Mouse (Mus musculus) megakaryocyte-erythroid progenitor cell, adult 5-6 weeks (primary cell): ENCODE measurements around the gene Cstf1. TPM values are rescaled to one million over a fixed set of nuclear protein-coding genes. Genes with fewer than 3 reads are reported as not detected.
A peak's percentile ranks its signal among the peaks of the same experiment; 100 is the strongest.

Experiments used
- ATAC-seq: replicated peaks from 2 replicates; pipeline ENCODE4 v1.8.0; 2016; ENCODE audit warnings: mild to moderate bottlenecking, inconsistent platforms; ENCODE audit not compliant: severe bottlenecking, poor library complexity, low FRiP score, low TSS enrichment
- total RNA-seq, 2 experiments: library from RNA; stranded (forward) in 1 of 2; stranded (reverse) in 1 of 2; fragments of 200-1000, 215-1000 nt in 1 of 2; fragments of >200 nt in 1 of 2; fragmentation: Nextera tagmentation in 1 of 2; gene quantifications; 2 replicates each; pipeline ENCODE4 v1.2.3; 2014 to 2017

Cstf1 gene
- total RNA-seq (2014; fragmentation: Nextera tagmentation) (25.8 and 32.3 TPM in 2 replicates), total RNA-seq (2017) (35.5 and 41.8 TPM in 2 replicates)

DNA sequence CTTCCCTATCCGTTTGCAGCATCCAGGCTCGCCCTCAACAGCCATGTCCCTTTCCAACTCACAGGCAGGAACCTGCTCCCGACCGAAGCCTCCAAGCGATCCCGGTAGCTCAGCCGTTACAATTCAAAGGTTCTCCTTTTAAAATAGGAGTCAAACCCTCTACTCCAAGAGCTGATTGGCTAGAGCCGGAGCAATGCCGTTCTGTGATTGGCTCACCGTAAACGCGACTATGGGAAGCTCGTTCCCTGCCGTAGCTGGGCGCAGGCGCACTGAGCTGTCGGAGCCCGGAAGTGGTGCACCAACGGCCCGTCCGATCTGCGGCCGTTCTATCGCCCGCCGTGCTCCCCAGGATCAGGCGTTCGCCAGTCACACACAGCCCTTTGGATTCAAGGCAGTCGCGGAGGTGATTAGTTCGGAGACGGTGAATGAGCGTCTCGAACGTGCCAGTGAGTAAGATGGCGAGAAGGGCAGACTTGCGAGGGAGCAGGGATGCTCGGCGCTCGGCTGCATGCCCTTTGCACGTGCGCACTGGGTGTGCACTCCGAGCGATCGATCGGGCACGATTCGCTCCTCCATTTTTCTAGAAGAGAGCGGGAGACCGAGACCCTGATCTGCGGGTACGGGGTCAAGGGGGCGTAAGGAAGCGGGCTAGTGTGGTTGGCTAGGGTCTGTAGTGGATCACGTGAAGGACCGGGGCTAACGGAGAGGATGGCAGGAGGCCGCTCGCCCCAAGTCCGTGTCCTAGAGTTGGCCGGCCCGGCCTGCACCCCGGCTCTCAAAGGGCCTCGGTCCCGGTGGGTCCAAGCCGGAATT lies at the start of gene Cstf1, which contains the start of gene Aurka:
TSS of gene Cstf1 (plus strand) at position 271 of the 813 bp plus-strand sequence.
TSS of gene Aurka (minus strand) at position 125 of the 813 bp plus-strand sequence.
- ATAC-seq: peak; percentile 94

DNA sequence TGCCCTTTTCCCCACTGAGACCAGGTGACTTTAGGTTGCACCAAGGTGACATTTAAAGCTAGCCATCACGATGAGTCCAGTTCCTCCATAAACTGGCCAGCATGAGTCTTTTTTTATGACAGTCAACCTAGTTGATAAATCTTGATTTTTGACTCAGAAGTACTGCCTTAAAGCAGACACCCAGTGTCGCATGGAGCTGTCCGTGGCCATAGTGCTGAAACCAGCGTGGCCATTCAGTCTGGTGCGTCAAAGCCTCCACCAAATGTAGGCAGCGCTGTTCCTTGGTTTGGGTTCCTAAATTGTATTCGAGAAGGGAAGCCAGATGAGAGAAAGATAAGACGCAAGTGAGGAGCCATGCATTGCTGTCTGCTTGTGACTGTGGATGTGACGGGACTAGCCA lies 49.6 kb upstream of the Cstf1 start:
- peak; percentile 91 for ATAC-seq

DNA sequence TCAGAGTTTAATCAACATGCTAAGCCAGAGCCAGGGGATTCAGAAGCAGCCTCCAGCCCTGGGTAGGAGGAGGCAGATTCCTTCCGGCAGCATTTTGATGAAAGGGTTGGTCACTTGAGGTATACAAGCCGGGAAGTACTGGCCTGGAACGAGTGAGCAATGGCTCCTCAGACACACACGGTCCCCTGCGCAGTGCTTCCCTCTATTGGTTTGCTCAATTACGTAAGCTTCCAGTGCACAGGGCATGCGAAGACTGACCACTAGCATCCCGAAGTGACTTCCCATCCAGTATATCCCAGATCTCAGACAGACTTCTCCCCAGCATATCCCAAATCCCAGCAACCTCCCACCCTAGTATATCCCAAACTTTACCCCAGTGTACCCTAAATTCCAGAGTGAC lies 42.2 kb upstream of the Cstf1 start:
- ATAC-seq: no peak

DNA sequence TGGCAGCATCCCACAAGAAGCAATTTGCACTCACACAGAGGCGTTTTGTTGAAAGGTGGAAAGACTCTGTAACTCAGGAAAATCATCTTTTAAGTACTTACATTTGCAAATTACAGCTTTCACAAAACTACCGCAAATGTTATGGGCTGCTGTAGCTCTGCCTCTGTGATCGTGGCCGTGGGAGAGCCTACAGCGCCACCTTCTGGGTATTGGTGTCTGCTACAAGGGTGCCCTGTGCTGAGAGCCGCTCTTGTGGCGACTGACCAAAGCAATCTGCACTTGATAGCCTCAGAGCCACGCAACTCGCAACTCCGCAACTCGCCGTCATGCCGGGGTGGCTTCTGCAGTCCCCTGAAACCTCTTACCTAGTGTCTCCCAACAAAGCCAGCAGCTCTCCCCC lies 41.3 kb upstream of the Cstf1 start:
- ATAC-seq: peak; percentile 88

DNA sequence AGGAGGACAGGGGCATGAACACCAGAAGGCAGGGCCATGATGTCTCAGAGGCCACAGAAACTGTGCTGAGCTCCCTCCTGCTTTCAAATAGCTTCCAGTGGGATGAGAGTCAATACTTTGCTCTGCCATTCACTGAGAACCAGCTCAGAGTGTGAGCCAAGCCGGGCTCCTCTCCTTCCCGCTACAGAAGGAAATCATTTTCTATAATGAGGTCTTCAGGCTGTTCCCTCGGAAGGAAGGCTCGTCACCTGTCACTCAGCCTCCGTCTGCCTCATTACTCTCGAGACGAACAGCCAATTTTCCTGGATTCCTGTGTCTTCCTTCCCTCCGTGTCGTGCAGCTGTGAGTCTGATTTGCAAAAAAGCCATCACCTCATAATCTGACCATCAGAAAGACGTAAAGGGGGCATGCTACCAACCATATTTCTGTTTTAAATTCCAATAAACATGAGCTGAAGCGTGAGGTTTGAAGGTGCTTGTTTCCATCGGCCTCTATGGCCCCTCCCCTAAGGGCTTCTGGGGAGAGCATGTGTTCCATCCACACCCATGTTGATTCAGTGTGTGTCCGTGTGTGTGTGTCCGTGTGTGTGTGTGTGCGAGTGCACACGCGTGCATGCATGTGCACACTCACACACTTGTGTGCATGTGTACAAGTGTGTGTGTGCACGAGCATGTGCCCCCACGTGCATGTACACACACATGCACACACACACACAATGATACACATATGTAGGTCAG lies 32.1 kb upstream of the Cstf1 start:
- no peak for ATAC-seq

DNA sequence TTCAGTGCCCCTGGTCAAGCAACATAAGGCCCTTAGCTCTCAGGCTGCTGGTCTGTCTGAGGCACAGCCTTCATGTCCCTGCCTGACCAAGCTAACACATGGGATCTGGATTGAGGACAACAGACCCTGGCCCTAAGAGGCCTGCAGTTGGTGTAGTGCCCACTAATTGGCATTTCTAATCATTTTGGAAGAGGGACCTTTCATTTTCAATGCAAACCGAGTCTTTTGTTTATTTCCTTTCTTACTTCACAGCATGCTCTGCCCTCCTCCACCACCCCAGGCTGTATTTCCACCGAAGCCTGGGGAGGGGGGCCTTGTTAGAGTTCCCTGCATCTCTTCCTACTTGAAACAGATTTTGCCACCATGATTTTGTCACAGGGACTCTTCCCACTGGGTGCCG lies 29.5 kb upstream of the Cstf1 start:
- no peak for ATAC-seq

DNA sequence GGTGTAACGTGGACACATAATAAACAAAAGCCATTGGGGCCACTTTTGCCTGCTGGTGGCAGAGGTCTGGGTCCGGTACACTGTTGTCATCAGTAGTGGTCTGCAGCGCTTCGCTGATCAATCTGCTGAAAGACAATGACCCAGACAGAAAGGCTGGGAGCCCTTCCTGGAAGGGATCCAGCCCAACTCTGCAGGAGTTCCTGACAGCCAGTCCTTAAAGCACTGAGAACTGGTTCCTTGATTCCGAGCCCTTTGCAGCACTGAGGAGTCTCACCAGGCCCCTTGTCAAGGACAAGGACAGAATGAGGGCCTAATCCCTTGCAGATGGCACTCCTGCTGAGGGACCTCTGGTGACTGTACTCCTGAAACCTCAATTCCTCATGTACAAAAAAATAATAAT lies 28.9 kb upstream of the Cstf1 start:
- ATAC-seq: no peak

DNA sequence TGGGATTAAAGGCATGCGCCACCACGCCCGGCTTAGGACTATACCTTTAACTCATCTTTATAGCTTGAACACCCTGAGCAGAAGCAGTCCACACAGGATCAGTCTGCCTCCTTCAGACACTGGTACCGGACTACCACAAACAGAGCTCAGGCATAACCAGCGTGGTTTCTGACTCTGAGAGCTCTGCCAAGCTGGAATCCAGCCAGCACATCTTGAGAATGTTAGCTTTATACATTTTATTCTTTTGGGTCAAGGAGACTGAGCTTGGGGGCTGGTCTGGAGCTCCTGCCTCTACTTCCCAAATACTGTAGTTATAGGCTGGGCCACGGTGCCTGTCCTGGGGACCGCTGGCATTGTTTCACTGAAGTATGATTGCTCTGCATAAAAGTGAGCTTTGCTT lies 26.7 kb upstream of the Cstf1 start:
- no peak for ATAC-seq

DNA sequence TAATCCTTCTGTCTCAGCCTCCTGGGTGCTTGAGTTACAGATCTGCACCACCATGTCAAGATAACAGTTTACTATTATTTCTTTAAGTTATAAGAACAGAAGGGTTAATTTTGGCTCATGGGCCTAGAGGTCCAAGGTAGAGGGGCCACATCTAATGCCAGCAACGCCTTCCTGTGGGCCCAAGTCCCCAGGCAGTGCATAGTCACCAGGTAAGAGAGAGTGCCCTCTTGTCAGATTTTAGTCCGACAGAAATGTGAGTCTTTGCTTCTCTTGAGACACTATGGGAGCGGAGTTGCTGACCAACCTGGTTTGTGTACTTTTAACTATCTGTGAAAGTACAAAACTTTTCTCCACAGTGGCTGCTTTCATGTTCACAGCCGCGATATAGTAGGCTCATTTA lies 25.8 kb upstream of the Cstf1 start:
- ATAC-seq: no peak

DNA sequence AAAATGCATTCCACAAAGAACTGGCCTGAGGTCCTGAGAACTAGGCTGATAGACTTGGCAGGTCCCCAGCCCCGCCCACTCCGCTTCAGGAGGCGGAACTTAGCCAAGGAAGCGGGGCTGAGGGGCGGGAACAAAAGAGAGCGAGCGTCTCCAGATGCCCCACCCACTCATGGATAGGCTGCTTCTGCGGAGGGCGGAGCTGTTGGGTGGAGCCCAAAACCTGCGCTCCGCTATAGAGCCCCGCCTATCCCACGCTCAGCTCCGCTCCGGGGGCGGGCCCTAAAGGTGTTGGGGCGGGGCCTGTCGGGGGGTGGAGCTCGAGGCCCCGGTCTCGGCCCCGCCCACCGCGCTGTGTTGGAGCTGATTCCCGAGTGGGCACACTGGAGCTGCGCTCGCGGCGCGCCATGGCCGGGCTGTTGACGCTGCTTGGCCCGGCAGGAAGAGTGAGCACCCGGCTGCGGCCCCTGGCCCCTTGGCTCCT lies 25.2 kb upstream of the Cstf1 start, which contains the start of gene Fam210b:
TSS of gene Fam210b (plus strand) at position 308 of the 481 bp plus-strand sequence.
- peak; percentile 79 for ATAC-seq

DNA sequence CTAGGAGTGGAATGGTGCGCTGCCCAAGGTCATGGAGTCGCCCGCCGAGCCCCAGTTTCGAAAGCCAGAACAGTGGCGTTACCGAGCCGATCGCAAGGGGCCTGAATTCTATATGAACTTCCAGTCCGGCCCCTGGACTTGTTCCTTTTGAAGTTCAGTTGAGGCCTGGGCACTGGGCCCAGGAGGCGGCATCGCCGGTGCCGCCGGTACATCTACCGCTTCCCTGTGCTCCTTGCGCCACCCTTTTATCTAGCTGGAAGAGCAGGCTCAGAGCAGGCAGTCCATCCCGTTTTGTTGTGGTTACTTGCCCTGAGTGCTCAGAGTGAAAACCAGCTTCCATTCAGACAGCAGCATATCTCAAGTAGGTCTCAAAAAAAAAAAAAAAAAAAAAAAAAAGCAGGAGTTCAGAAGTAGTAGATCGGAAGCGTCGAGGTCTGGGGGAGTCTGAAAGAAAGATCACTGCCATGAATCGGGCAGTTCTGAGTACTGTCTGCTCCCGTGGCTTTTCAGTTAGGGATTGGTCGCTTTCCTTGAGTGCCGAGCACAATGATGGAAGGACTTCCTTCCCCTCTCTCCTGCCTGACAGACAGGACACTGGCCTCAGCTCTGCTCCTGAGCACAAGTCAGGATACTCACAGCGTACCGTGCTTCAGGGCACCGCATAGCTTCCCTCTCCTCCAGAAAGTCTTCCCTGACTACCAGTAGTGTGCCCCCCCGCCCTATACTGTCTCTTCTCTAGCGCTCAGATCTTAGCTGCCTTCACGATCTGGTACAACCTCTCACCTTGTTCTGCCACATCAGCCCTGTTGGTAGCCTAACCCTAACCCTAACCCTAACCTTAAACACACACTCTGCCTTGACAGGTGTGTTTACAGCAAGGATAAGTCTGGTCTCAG lies 24.2 kb upstream of the Cstf1 start:
- ATAC-seq: 0 out of 2 replicates have a peak, but pooled peaks have one; percentile 3

DNA sequence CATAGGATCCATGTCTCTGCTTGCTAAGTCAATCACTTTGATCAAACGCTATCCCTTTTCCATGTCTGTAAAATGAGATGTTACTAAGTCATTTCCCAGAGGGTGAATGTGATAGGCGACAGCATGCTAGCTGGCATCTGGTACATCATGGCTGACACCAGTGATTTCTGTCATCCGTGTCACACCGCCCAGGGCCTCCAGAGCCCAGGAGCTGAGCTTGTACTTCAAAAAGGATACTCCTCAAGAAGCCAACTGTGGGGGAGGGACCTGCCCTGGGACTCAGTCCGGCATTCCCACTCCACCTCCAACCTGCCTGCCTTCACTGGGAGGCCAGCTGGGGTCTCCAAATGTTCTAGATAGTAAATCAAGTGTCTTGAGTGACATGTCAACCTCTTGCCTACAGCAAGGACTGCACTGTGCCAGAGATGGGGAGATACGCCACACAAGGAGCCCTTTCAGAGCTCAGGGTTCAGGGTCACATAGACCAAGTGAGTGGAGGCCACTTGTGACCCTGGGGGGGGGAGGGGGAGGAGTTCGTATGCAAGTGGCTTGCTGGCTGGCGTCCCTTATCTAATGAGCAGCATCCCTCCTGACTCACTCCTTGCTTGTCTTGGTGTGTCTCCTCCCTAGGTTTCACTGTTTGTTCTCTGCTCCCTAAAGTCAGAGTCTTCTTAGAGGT lies 23.4 kb upstream of the Cstf1 start:
- peak; percentile 21 for ATAC-seq

DNA sequence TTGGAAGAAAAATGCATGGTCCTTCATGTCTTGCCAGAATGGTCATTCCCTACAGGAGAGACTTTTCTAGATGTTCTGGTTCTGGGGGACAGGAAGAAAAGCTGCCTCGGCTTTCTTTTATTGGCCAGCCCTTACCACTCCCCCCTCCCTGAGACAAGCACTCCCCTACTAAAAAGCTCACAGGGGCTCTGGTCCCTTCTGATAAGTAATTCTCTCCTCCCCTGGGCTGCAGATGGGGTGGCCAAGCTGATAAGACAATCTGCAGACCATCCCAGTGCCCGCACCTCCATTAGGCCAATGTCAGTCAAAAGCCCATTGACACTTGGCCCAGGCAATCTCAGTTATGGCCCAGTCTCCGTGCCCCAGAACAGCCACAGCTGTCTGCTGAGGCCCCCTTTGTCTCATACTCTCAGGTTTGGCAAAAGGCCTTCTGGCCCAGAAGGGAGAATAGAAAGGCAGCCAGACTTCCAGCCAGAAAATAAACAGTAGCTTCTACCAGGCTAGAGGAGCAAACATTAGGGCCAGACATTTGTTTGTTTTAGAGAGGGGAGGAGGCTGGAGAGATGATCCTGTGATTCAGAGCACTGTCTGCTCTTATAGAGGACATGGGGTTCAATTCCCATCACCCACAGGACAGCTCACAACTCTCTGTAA lies 22.1 kb upstream of the Cstf1 start:
- peak; percentile 51 for ATAC-seq

DNA sequence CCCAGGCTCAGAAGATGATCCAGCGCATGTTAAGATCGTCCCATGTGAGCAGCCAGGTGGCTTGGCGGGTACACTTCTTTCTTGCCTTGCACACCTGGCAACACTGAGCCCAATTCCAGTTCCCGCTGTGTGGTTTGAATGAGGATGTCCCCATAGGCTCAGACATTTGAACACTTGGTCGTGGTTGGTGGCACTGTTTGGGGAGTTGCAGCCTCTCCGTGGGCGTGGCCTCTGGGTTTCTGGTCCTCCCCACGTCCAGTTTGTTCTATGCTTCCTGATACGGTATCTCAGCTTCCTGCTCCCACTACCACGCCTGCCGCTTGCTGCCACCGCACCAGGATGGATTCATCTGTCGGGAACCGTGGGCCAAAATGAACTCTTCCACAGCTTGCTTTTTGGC lies 20.7 kb upstream of the Cstf1 start:
- ATAC-seq: no peak

DNA sequence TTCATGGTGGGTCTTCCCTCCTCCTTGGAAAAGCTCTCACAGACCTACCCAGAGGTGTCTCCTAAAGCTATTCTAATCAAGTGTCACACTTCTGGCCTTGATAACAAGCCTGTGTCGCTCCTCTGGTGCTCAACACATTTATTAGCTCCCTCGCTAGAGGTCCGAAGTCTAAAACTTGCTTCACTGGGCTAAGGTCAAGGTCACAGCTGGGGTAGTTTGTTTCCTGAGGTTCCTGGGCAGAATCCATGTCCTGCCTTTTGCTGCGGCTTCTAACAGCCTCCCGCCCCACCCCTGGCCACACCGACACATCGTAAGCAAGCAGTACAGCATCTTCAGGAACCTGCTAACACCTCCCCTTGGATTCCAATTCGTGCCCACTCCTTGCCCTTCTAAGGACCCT lies 19.7 kb upstream of the Cstf1 start:
- ATAC-seq: no peak

DNA sequence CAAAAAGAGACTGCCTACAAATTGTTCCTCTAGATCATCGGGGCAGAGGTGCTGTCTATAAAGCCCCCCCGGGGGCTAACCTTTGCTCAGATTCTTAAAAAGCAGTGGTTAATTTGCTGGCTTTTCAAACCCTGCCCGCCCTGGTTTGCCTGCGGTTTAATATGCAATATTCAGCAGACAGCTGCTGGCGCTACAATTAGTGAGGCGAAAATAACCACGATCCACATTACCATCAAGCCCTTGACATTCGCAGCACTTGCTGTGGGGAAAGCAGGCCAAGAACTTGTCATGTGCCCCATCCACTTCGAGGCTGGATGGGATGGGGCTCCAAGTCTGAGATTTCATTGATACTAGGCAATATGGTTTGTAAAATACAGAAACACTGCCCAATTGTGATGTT lies 17.3 kb upstream of the Cstf1 start:
- no peak for ATAC-seq

DNA sequence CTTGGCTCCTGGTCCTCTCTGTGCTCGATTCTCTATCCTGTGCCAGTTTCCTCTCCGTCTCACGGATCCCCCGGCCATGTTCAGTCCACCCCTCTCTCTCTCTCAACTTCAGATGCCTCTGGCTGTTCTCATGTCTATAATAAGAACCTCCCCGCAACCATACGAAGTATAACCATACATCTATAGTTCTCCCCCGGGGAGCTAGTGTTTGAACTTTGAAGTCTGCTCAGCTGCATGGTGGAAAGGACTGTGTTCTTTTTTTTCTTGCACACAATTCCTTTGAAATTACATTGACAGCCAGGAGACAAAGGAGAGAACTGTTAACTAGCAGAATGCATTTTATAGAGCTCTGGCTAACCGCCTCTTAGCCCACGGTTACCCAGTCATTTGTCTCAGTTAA lies 15.7 kb upstream of the Cstf1 start:
- no peak for ATAC-seq

DNA sequence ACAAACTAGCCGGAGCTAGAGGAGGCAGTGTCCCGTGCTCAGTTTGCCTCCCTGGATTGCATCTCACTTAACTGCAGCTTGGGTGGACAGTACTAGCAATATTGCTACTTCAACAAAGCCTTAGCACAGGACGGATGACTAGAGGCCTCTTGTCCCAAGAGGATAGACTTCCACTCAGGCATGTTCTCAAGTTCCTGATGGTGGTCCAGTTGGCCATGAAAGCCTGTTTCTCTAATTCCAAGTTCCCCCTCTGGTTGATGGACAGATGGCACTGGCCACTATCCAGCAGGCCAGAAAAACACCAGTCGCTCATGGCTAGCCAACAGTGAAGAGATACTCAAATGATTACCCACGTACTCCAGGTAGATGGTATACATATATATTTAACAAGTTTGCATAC lies 14.6 kb upstream of the Cstf1 start:
- no peak for ATAC-seq

DNA sequence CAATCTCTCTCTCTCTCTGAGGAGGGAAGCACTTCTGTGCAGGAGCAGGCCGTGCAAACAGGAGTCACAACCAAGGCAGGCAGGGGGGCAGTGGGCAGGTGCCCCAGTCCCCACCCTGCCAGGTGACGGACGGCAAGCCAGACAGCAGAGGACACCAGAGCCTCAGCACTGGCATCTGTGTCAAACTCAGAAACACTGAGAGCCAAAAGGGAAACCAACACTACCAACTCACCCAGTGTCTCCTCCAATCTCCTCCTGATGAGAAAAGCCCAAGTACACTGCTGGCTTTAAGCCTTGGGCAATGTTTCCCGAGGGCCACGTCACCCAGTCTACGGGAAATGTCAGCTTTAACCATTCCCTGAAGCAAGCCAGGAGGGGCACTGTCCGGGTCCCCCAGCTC lies 7.3 kb upstream of the Cstf1 start:
- ATAC-seq: no peak
